Mouse (Mus musculus): ENCODE results near the gene Epor.

DNA sequence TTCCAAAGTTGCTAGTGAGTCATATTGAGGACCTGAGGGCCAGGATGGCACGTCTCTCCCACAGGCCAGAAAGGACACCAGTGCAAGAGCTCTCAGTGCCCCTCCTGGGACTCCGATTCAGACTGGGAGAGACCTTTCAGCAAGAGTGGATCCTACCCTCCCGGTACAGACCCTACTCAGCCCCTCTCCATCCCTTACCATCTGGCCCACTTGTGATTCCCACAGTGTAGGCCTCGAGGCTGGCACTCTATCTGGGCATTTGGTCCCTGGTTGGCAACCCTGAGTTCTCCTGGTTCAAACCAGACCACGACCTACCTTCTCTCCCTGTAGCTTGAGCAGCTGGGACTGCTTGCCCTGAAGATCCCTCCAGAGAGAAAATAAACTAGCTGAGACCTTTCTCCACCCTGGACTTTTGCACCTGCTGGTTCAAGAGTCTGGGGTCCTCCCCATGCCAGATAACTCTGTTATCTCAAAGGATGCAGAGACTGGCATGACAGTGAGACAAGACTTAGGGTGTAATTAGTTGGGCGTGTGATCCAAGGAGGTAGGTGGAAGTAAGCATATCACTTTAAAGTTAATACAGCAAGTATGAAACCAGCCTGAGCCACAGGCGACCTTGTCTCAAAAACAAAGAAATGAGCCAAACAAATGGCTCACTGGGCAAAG is 27.7 kb downstream of the Epor start:
- TF ChIP-seq CTCF (conservative IDR thresholded peaks at IDR 0.05 in 1 of 2, IDR thresholded peaks at IDR 0.05 in 1 of 2; ENCODE audit: low read depth in 2 of 2, low read length in 2 of 2) (no peak), ETS1 (conservative IDR thresholded peaks at IDR 0.05; ENCODE audit: low read depth, low read length) (no peak), POLR2A (IDR thresholded peaks at IDR 0.05; ENCODE audit: low read depth, low read length) (no peak), MXI1 (IDR thresholded peaks at IDR 0.05; ENCODE audit: low read depth, low read length) (no peak), EP300 (IDR thresholded peaks at IDR 0.05; ENCODE audit: low read length) (no peak)
